Mouse (Mus musculus): Measurements from ENCODE around the gene Mrnip. TPM values are rescaled to one million over a fixed set of nuclear protein-coding genes. Genes with fewer than 3 reads are reported as not detected.
"Not testable (repeated sequence)": the region's sequence is repeated elsewhere in the genome, so short reads cannot be mapped to it uniquely, and the experiment has no call there.

Mrnip gene
- 1 to 10 TPM; 6.3 to 7.5 TPM for total RNA-seq (2021)
- long read RNA-seq, experiment 1, transcript Mrnip-201 (7 exons, 1,142 nt): major isoform, 11 of 13 reads
- long read RNA-seq, experiment 1, partial matches to known transcripts: 2 of 13 reads
- long read RNA-seq, experiment 1, other reads (novel, unspliced or antisense): 0 of 13 reads
- long read RNA-seq, experiment 2, transcript Mrnip-201 (7 exons, 1,142 nt): major isoform, 11 of 15 reads
- long read RNA-seq, experiment 2, partial matches to known transcripts: 0 of 15 reads
- long read RNA-seq, experiment 2, other reads (novel, unspliced or antisense): 4 of 15 reads

DNA sequence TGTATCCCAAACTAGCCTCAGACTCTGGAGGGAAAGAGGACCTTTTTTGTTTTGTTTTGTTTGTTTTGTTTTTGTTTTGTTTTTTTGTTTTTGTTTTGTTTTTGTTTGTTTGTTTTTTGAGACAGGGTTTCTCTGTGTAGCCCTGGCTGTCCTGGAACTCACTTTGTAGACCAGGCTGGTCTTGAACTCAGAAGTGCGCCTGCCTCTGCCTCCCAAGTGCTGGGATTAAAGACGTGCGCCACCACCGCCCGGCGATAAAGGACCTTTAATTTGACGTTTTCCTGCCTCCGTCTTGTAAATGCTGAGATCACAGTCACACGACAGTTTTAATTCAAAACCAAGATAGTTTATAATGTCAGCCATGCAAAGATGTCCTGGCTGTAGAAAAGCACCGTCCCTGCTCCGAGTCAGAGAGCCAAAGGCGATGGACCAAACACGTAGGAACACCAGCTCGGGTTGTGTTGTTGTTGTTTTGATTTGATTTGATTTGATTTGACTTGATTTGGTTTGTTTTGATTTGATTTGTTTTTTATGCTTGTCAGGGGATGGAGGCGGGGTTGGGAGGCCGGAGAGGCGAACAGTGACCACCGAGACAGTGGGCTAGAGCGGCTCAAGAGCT is at the start of gene Mrnip:
Mrnip (plus strand) TSS at position 334 of the 619 bp plus-strand sequence.
- not testable (repeated sequence) for DNase-seq

GRCm38 (mm10) chr11:50127781-50128180 is 46.5 kb upstream of the Mrnip start:
- no peak for DNase-seq

GRCm38 (mm10) chr11:50130811-50131766 is 43.2 kb upstream of the Mrnip start, which contains the start of gene Tbc1d9b:
TSS of gene Tbc1d9b (plus strand) at chr11:50131396.
- peak; percentile 95 for DNase-seq

DNA sequence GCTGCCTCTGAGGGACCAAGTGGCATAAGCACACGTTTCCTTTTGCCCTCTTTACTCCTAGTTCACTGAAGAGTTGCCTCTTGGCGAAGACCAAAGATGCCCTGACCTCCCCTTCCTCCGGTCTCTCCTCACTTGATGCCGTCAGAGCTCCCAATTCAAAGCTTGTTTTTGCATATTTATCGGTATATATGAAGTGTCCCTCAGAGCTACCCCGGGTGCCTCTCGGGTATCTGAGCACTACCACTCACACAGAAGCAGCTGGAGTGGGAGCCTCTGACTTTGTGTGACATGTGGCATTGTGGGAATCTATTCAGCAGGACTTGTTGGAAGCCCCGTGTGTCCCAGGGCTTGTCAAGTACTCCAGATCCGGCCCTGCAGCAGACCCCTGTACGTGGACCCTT is 42.4 kb upstream of the Mrnip start:
- DNase-seq: no peak

DNA sequence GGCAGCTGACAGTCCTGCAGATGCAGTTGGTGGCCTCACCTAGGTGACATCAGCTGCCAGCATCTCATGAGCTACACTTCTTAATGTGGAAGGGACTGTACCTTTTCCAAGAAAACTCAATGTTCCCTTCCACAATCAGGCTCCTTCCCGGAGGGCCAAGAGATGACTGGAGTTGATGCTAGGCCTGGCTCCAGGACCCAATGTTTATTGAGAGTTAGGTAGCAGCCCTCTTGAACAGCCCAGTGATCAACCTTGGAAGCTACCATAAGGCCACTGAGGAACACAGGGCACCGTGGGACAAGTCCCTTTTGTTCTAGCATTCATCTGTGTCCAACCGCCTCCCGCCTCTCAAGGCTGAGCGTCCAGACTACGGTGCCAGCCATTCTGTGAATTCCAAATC is 42.0 kb upstream of the Mrnip start:
- DNase-seq: no peak

DNA sequence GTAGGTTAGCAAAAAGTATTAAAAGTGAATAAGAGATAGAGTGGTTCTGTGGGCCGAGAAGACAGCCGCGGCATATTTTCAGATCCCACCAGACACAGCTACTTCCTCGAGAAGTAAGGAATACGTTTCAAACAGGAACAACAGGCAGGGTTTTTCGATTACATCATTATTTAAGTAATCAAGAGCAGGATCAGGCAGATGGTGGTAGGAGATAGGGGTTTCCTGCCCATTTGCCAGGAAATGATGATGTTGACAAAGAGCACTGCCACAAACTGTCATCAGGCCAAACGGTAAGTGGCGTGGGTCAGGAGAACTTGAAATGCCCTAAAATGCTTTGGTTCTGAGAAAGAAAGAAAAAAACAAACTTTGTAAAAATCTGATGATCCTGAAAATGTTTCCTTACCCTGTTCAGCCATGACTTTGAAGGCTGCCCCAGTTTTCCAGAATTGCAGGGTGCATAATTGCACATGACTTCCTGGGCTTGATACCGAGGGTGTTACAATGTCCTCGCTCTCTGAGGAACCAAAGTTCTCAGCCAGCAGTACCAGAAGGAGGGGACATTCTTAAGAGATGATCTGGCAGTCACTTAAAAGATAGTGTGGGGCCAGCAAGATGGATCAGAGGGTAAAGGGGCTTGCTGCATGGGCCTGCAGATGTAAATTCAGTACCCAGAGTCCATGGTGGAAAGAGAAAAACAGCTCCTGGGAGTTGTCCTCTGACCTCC is 39.9 kb upstream of the Mrnip start:
- no peak for DNase-seq

GRCm38 (mm10) chr11:50138206-50138822 is 35.9 kb upstream of the Mrnip start:
- DNase-seq: no peak

DNA sequence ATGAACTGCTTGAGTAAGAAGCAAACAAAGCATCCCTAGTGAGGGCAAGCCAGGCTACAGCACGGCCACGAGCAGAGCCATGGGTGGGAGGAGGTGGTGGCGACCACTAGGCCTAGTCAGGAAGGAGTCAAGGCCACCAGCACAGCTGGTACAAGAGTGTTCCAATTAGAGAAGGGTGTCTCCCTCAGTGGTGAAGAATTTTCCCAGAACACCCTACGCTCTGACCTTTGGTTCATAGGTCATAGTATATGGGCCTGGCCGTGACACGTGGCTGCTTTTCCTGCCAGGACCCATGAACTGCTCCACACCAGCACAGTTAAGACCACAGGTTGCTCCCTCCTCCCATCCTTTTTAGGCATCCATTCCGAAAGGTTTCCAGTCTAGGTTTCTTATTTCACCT is 34.7 kb upstream of the Mrnip start:
- no peak for DNase-seq

DNA sequence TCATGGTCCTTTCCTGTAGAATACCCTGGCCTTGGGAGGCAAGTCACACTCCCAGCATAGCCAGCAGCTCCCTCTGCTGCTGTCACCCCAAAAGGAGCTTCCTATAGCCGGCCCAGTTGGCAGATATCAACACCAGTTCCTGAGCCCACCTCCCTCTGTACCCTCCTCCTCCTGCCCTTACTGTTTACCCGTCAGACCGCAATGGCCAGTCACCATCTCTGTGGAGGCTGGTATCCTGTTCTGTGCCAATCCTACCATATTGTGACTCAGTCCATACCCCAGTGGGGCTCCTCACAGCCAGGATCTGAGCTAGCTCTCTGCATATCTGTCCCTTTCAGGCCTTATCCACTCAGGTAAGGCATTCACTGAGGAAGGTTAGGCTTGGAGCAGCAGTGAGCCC is 28.7 kb upstream of the Mrnip start:
- DNase-seq: no peak

DNA sequence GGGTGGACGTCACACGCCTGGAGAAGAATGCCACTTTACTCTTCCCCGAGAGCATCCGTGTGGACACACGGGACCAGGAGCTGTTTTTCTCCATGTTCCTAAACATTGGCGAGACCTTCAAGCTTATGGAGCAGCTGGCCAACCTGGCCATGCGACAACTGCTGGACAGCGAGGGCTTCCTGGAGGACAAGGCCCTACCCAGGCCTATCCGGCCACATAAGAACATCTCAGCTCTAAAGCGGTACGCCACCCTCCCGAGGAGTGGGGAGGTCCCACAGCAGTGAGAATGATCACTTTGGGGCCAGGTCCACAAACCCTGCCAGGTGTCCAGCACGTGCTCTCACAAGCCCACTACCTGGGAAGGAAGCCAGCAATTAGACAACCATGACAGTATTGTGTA is 28.1 kb upstream of the Mrnip start:
- DNase-seq: no peak

- DNase-seq: no peak
Measured at GRCm38 (mm10) chr11:50147267-50147957, 26.8 kb upstream of the Mrnip start.

- no peak for DNase-seq
Measured at GRCm38 (mm10) chr11:50147958-50148476, 26.2 kb upstream of the Mrnip start.

- no peak for DNase-seq
Measured at GRCm38 (mm10) chr11:50149200-50149599, 25.0 kb upstream of the Mrnip start.

- DNase-seq: no peak
Measured at GRCm38 (mm10) chr11:50149603-50150150, 24.6 kb upstream of the Mrnip start.

- DNase-seq: no peak
Measured at GRCm38 (mm10) chr11:50151374-50151773, 22.9 kb upstream of the Mrnip start.

GRCm38 (mm10) chr11:50154166-50154565 is 20.1 kb upstream of the Mrnip start:
- no peak for DNase-seq

DNA sequence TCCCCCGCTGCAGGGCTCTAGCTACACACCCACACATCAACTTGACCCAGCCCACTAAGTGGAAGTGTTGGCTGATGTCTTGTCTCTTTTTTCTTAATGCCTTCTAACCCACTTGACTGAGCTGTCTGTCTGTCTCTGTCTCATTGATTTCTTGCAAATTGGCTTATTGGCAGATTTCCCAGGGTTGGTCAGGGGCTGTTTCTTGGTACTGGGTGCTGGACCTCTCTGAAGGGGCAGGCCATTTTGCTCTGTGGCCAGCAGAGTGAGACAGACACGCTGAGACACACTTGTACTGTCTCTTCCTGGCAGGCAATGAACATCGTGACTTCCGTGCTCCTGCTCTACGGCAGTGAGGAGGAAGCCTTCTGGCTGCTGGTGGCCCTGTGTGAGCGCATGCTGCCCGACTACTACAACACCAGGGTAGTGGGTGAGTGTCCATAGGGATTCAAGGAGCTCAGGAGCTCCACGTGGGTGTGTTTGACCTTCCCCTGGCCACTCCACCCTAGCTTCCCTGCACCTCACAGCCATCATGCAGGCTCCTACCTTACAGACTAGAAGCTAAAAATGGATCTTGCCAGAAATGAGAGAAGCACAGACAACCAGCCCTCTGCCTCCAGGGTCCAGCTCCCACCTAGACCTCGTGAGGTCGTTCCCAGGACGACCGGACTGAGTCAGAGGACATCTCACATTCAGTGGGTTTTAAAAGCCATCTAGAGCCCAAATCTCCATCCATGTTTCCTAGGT is 19.3 kb upstream of the Mrnip start:
- DNase-seq: no peak

DNA sequence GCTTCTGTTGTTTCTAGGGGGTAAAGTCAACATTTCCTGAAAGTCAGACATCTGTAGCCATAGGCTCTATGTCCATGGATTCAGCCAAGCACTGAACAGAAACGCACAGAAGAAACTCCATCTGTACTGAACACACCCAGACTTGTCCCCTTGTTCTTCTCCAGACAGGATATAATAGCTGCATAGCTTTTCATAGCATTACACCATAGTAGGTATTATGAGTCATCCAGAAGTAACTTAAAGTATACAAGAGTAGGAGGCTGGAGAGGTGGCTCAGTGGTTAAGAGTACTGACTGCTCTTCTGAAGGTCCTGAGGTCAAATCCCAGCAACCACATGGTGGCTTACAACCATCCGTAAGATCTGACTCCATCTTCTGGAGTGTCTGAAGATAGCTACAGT is 18.5 kb upstream of the Mrnip start:
- no peak for DNase-seq

DNA sequence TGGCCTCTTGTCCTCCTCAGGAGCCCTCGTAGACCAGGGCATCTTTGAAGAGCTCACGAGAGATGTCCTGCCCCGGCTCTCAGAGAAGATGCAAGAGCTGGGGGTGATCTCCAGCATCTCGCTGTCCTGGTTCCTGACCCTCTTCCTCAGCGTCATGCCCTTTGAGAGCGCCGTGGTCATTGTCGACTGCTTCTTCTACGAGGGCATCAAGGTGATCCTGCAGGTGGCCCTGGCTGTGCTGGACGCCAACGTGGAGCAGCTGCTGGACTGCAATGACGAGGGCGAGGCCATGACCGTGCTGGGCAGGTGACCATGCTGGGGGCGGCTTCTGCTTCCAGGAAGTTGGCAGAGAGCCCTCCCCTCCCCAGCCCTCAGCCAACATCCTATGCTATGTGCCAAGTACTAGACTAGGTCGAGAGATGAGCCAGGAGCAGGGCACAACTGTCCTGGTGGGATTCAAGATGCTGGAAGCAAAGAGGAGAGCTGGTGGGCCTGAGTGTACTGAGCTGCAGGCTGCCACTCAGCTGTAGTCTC is 17.5 kb upstream of the Mrnip start:
- DNase-seq: no peak

Measured in gastrocnemius, postnatal 10 days (tissue).